Mouse (Mus musculus): Measurements from ENCODE around the gene Olfr1282.
"Not testable (repeated sequence)": the region's sequence is repeated elsewhere in the genome, so short reads cannot be mapped to it uniquely, and the experiment has no call there.

Olfr1282 gene

DNA sequence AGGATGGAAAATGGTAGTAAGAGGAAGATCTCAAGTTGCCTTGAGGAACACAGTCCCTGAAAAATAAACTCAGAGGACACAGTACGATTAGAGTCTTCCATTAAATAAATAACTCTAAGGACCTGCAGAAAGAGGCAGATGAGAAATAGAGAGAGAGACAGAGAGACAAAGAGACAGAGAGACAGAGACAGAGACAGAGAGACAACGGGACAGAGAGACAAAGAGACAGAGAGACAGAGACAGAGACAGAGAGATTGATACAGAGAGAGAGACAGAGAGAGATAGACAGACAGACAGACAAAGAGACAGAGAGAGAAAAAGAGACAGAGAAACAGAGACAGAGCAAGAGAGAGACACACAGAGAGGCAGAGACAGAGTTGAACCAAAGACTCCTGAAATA, at the start of gene Olfr1282:
Olfr1282 (minus strand) TSS at position 101 of the 400 bp plus-strand sequence.
- DNase-seq: no peak

DNA sequence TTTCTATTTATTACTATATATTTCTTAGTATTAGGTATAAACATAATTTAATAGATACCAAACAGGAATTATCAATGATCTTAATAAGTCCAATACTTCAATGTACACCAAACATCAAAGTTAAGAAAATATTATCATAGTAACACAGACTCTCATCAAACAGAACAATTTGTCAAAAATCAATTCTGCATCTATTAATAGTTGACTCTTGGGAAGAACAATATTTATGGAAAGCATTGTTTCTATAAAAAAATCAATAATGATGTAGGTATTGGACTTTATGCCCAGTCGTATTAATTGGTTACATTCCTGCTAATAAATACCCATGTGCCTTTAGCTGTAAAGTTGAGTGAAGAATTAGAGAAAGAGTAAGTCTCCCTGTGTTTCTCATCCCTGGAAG, 39.3 kb upstream of the Olfr1282 start, which contains the start of gene Olfr1284:
Olfr1284 (plus strand) TSS at position 301 of the 400 bp plus-strand sequence.
- no peak for DNase-seq

DNA sequence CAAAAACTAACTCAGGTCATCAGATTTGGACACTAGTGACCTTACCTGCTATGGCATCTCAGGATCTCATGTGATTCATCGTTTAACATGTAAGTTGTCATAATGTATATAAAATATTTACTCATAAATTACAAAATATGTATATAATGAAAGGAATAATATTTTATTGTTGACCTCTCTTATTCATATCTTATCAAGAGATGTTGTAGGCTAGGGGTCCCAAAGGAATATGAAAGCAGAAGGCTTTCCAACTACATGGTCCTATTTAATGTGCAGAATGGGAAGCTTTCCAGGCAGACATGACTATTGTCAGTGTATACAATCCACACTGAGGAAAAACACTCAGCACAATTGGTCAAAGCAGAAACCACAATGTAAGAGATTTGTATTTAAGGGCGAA, 30.6 kb upstream of the Olfr1282 start, which contains the start of gene Olfr1283:
Olfr1283 (plus strand) TSS at position 301 of the 400 bp plus-strand sequence.
- no peak for DNase-seq

DNA sequence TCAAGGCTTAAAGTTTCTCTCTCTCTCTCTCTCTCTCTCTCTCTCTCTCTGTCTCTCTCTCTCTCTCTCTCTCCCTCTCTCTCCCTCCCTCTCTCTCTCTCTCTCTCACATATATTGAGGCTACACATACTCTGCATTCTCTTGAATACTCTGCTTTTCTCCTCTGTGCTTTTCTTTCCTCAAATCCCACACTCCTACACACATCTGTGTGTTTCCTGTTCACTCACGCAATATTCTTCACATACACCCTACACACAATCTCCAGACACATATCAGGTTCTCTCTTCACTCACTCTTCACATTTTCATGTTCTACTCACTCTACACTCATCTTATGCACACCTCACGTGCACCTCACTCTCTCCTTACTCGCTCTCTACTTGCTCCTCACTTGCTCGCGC, 2.2 kb downstream of the Olfr1282 start:
- DNase-seq: not testable (repeated sequence)

DNA sequence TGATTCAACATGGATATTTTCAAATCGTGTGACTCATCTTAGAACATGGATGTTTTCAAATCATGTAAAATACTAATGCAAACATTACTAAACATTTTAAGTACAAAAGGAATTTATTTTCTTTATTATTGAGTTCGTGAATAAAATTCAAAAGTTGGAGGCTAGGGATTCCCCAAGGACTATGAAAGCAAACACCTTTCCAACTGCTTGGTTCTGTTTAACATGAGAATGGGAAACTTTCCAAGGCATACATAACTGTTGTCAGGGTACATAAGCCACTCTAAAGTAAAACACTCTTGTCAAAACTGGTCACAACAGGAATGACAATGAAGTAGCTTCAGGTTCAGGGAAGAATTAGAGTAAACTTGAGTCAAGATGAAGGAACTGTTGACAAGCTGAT, 9.7 kb downstream of the Olfr1282 start, which contains the start of gene Olfr1281:
Olfr1281 (plus strand) TSS at position 301 of the 400 bp plus-strand sequence.
- DNase-seq: no peak

DNA sequence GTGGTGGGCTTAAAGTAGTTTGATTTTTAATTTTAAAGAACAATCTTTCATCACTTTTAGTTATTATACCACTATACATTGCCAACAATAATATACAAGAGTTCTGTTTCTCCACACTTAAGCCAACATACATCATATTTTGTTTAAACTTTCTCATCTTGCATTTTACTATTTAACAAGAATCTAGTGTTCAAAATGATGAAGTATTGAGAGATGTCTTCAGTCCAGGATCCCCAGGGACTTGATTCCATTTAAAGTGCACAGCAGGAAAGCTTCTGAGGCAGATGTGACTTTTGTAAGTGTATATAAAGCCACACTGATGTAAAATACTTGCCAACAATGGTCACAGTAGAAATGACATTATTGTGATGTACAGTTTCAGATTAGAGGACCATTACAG, 22.2 kb downstream of the Olfr1282 start, which contains the start of gene Olfr1280:
Olfr1280 (plus strand) TSS at position 301 of the 400 bp plus-strand sequence.
- DNase-seq: no peak

DNA sequence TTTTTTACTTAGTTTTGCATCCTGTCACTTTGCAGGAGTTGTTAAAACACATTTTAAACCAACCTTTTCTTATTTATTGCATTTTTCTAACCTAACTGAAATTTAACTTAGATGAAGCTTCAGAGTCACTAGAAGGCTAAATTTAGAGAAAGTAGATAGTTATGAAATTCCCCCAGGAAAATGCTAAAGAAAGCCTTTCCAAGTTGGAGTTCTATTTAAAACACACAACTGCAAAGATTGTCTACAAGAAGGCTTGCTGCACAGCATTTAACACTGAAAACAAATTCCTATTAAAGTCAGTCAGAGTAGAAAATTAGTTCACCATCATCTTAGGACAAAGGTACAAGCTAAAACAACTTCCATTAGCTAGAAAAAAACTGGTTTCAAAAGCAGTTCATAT, 35.5 kb downstream of the Olfr1282 start, which contains the start of gene Olfr1279:
Olfr1279 (plus strand) TSS at position 262 of the 400 bp plus-strand sequence.
- DNase-seq: no peak

DNA sequence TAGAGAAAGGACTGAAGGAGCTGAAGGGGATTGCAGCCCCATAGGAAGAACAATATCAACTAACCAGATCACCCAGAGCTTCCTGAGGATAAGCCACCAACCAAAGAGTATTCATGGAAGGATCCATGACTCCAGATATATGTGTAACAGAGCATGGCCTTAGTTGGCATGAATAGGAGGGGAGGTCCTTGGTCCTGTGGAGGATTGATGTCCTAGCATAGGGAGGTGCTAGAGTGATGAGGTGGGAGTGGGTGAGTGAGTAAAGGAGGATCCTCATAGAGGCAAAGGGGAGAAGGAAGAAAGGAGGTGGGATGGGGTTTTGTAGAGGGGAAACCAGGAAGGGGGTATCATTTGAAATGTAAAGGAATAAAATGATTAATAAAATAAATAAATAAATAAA, 37.3 kb downstream of the Olfr1282 start:
- no peak for DNase-seq

DNA sequence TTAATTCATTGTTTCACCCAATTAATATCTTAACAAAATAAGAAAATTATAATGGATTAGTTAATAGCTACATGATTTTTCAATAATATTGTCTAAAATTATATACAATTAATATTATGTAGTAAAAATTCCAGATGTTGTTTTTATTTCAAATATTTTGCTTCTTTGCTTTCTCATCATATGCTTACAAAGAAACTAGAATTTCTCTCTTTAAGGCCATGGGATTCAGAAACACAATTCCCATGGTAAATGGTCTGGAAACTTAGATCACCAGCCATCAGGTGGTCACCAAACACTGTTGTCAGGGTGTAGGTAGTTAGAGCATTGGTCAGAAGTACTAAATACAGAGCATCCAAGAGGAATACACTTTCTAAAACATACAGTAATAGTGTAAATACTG, 46.0 kb downstream of the Olfr1282 start, which contains the start of gene Olfr1278:
Olfr1278 (plus strand) TSS at position 301 of the 400 bp plus-strand sequence.
- no peak for DNase-seq

All from right cerebral cortex, postnatal 4 days (tissue).